Mouse (Mus musculus) forebrain, embryonic 10.5 days (tissue): ENCODE results near the gene Olfr1163. TPM values are rescaled to one million over a fixed set of nuclear protein-coding genes. Genes with fewer than 3 reads are reported as not detected.
"Not testable (repeated sequence)": the region's sequence is repeated elsewhere in the genome, so short reads cannot be mapped to it uniquely, and the experiment has no call there.

Experiments
- DNase-seq: peaks from one replicate; pipeline ENCODE4 v3.0.0-alpha.2; 2017; ENCODE audit warnings: low spot score; ENCODE audit errors: extremely low spot score
- H3K27ac ChIP-seq: fragments of 300-500 bp; sonication (generic); 2 replicates; pipeline ENCODE4 v1.5.1; 2016; ENCODE audit warnings: mild to moderate bottlenecking
- H3K27me3 ChIP-seq: fragments of 300-500 bp; sonication (generic); 2 replicates; pipeline ENCODE4 v1.6.1; 2016; ENCODE audit warnings: mild to moderate bottlenecking; ENCODE audit not compliant: poor library complexity, severe bottlenecking
- H3K36me3 ChIP-seq: fragments of 300-500 bp; sonication (generic); replicated peaks from 2 replicates; pipeline ENCODE4 v1.6.1; 2016; ENCODE audit warnings: mild to moderate bottlenecking, moderate library complexity
- H3K4me1 ChIP-seq: fragments of 300-500 bp; sonication (generic); 2 replicates; pipeline ENCODE4 v1.6.1; 2016
- H3K4me3 ChIP-seq: fragments of 300-500 bp; sonication (generic); 2 replicates; pipeline ENCODE4 v1.5.1; 2016; ENCODE audit warnings: mild to moderate bottlenecking, moderate library complexity
- H3K9me3 ChIP-seq: fragments of 300-500 bp; sonication (generic); 2 replicates; pipeline ENCODE4 v1.6.1; 2016; ENCODE audit warnings: mild to moderate bottlenecking, moderate library complexity
- WGBS: fragments of 180-500 bp; shearing (Covaris S2); methylation state at CpG from one replicate; pipeline ENCODE4 v1.1.7; 2016; 5-methylcytosine and 5-hydroxymethylcytosine counted together
- polyA plus RNA-seq: library from polyadenylated mRNA; unstranded; fragments of >200 nt; fragmentation: Nextera tagmentation; extraction: Ambion mirVana; gene quantifications from 2 replicates; pipeline ENCODE4 v1.2.1, GENCODE M21; 2016

The Olfr1163 gene
- polyA plus RNA-seq, result not detected in 2 replicates

GRCm38 (mm10) chr2:88071730-88072129, at the start of gene Olfr1163:
TSS of gene Olfr1163 (minus strand) at chr2:88071830.
- H3K36me3 ChIP-seq, result no peaks in the 10 kb centered on the region
- no peaks in the 10 kb centered on the region for H3K4me1 ChIP-seq
- no peak within 1 kb of the TSS for H3K4me3 ChIP-seq
- DNase-seq, result no peak
- H3K27me3 ChIP-seq, result no peaks in the 10 kb centered on the region
- H3K9me3 ChIP-seq, result no peaks in the 10 kb centered on the region
- no peak within 1 kb of the TSS for H3K27ac ChIP-seq

GRCm38 (mm10) chr2:88093866-88094265, 22.2 kb upstream of the Olfr1163 start, which contains the start of gene Olfr1164:
TSS of gene Olfr1164 (minus strand) at chr2:88093966.
- Histone ChIP-seq H3K4me1 (no peaks in the 10 kb centered on the region), H3K4me3 (no peak within 1 kb of the TSS), H3K9me3 (no peaks in the 10 kb centered on the region), H3K36me3 (no peaks in the 10 kb centered on the region), H3K27ac (no peak within 1 kb of the TSS), H3K27me3 (no peaks in the 10 kb centered on the region)
- DNase-seq, result no peak
- WGBS, result 80% methylated on average over 4 of the region's 4 CpGs

- no peaks in the 10 kb centered on the region for H3K36me3 ChIP-seq
- H3K27ac ChIP-seq, result no peak overlapping the region
- no peak overlapping the region for H3K4me3 ChIP-seq
- no peak for DNase-seq
- H3K9me3 ChIP-seq, result 0 out of 2 replicates have a peak, but pooled peaks cover 4% of the 10 kb centered on the region
- H3K27me3 ChIP-seq, result no peaks in the 10 kb centered on the region
- H3K4me1 ChIP-seq, result no peaks in the 10 kb centered on the region
- 83% methylated on average over 2 of the region's 2 CpGs for WGBS
Measured at GRCm38 (mm10) chr2:88063587-88063986, 8.0 kb downstream of the Olfr1163 start.

- H3K4me1 ChIP-seq, result no peaks in the 10 kb centered on the region
- no peaks in the 10 kb centered on the region for H3K9me3 ChIP-seq
- no peaks in the 10 kb centered on the region for H3K36me3 ChIP-seq
- WGBS, result 93% methylated on average over 1 of the region's 1 CpGs
- no peak within 1 kb of the TSS for H3K27ac ChIP-seq
- no peaks in the 10 kb centered on the region for H3K27me3 ChIP-seq
- H3K4me3 ChIP-seq, result no peak within 1 kb of the TSS
- no peak for DNase-seq
Measured at GRCm38 (mm10) chr2:88051029-88051428, 20.6 kb downstream of the Olfr1163 start, which contains the start of gene Olfr1162. TSS of gene Olfr1162 (minus strand) at chr2:88051129.

GRCm38 (mm10) chr2:88037599-88037998, 34.0 kb downstream of the Olfr1163 start, which contains the start of gene Olfr73:
TSS of gene Olfr73 (minus strand) at chr2:88037699.
- H3K9me3 ChIP-seq, result no peaks in the 10 kb centered on the region
- no peaks in the 10 kb centered on the region for H3K4me1 ChIP-seq
- H3K27me3 ChIP-seq, result no peaks in the 10 kb centered on the region
- no peak within 1 kb of the TSS for H3K4me3 ChIP-seq
- H3K27ac ChIP-seq, result no peak within 1 kb of the TSS
- DNase-seq, result no peak
- H3K36me3 ChIP-seq, result no peaks in the 10 kb centered on the region

- WGBS, result 88% methylated on average over 1 of the region's 1 CpGs
- not testable (repeated sequence) for H3K4me1 ChIP-seq, H3K27ac ChIP-seq, H3K9me3 ChIP-seq, H3K4me3 ChIP-seq, H3K27me3 ChIP-seq, DNase-seq, H3K36me3 ChIP-seq
Measured at GRCm38 (mm10) chr2:88022474-88022873, 49.2 kb downstream of the Olfr1163 start, which contains the start of gene Olfr1161. TSS of gene Olfr1161 (plus strand) at chr2:88022774.

Other genes with a start within 250 kb of the Olfr1163 start
- gene Olfr1148, start 241.3 kb downstream of the Olfr1163 start, polyA plus RNA-seq, result not detected in 2 replicates
- gene Olfr1150-ps1, start 227.8 kb downstream of the Olfr1163 start, polyA plus RNA-seq, result not detected in 2 replicates
- gene Olfr1151, start 216.0 kb downstream of the Olfr1163 start, polyA plus RNA-seq, result not detected in 2 replicates
- not detected in 2 replicates for gene Olfr1152, start 205.3 kb downstream of the Olfr1163 start, polyA plus RNA-seq
- gene Olfr1153, start 176.9 kb downstream of the Olfr1163 start, polyA plus RNA-seq, result not detected in 2 replicates
- gene Olfr1154, start 166.7 kb downstream of the Olfr1163 start, polyA plus RNA-seq, result not detected in 2 replicates
- not detected in 2 replicates for gene Olfr1155, start 126.7 kb downstream of the Olfr1163 start, polyA plus RNA-seq
- not detected in 2 replicates for gene Olfr1156, start 118.7 kb downstream of the Olfr1163 start, polyA plus RNA-seq
- gene Olfr1157, start 103.5 kb downstream of the Olfr1163 start, polyA plus RNA-seq, result not detected in 2 replicates
- not detected in 2 replicates for gene Olfr74, start 97.2 kb downstream of the Olfr1163 start, polyA plus RNA-seq
- not detected in 2 replicates for gene Olfr1158, start 81.7 kb downstream of the Olfr1163 start, polyA plus RNA-seq
- gene Olfr1160, start 63.6 kb downstream of the Olfr1163 start, polyA plus RNA-seq, result not detected in 2 replicates
- gene Olfr1161, start 49.1 kb downstream of the Olfr1163 start, polyA plus RNA-seq, result not detected in 2 replicates
- not detected in 2 replicates for gene Olfr73, start 34.1 kb downstream of the Olfr1163 start, polyA plus RNA-seq
- gene Olfr1162, start 20.7 kb downstream of the Olfr1163 start, polyA plus RNA-seq, result not detected in 2 replicates
- gene Olfr1164, start 22.1 kb upstream of the Olfr1163 start, polyA plus RNA-seq, result not detected in 2 replicates
- not detected in 2 replicates for gene Olfr1166, start 56.4 kb upstream of the Olfr1163 start, polyA plus RNA-seq
- gene Olfr1167, start 83.4 kb upstream of the Olfr1163 start, polyA plus RNA-seq, result not detected in 2 replicates
- gene Olfr1168, start 110.0 kb upstream of the Olfr1163 start, polyA plus RNA-seq, result not detected in 2 replicates
- gene Olfr1170, start 156.5 kb upstream of the Olfr1163 start, polyA plus RNA-seq, result not detected in 2 replicates
- not detected in 2 replicates for gene Olfr1173, start 208.0 kb upstream of the Olfr1163 start, polyA plus RNA-seq
- gene Olfr1174-ps, start 243.3 kb upstream of the Olfr1163 start, polyA plus RNA-seq, result not detected in 2 replicates